Mouse (Mus musculus) heart, postnatal 10 days (tissue): Measurements from ENCODE around the gene Havcr2. TPM values are rescaled to one million over a fixed set of nuclear protein-coding genes. Genes with fewer than 3 reads are reported as not detected.
"Not testable (repeated sequence)": the region's sequence is repeated elsewhere in the genome, so short reads cannot be mapped to it uniquely, and the experiment has no call there.

Experiments
- DNase-seq, 2 experiments: peaks; one replicate each; pipeline ENCODE4 v3.0.0; 2021
- intact Hi-C: fragments of 180-260 bp; cut with DNase I; formaldehyde crosslinking; loops from one replicate; pipeline ENCODE4 v1.15.1; 2025
- total RNA-seq, 2 experiments: library from RNA; stranded (reverse); gene quantifications; 2 replicates each; pipeline ENCODE4 v1.2.3; 2021

Gene Havcr2
- total RNA-seq, 2 experiments from 2014 or later, result 0.22 TPM

DNA sequence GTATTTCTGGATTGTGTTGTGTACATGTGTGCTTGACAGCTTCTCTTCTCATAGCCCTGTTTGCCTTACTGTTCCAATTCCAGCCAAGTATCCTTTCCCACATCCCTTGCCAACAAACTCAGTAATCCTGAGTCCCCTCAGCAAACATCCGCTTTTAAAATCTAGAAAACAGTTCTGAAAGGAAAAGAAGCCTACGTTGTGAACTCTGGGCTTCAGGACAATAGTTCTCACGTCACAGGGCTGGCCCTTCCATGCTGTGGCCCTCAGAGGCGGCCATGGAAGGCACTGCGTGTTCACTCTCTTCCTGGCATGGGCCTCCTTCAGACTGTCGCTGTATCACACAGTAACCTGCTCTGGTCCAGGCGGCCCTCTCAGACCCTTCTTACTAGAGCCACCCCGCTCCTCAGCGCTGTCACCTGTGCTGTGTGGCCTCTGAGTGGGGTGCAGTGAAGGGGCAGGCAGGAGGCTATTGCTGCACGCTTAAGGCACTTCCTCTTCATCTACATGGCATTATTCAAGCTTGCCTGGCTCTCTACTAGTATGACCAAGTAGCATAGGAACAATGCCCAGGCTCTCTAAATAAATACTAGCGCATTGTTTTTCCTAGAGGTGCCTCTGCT, 5.2 kb upstream of the Havcr2 start:
- peak; percentile 12 to 17 for DNase-seq
- intact Hi-C loops, result no loop called here

DNA sequence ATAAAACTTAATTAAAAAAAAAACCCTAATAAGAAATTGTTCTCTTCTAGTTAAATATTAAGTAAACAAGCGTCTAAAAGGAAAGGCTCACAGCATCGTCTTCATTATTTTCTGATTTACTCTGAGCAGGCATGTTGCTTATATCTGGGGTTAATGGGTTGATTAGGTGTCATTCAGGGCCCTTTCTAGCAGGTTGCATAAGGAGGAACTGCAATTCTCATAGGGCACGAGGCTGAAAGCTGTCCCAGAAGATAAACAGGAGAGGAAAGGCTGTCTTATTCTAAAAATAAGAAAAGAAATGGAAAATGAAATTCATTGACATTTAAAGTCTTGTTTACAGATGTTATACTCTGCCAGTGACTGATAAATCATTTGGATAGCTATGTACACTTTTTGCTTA, 5.2 kb downstream of the Havcr2 start:
- no peak for DNase-seq
- intact Hi-C loops, result no loop called here

- no peak for DNase-seq
Measured at GRCm38 (mm10) chr11:46461362-46461761, 6.6 kb downstream of the Havcr2 start.

GRCm38 (mm10) chr11:46461931-46462330, 7.2 kb downstream of the Havcr2 start:
- no peak for DNase-seq
- intact Hi-C loops, result no loop called here

More at GRCm38 (mm10) chr11:46461362-46461761, 6.6 kb downstream of the Havcr2 start:
- intact Hi-C loops, result no loop called here

DNA sequence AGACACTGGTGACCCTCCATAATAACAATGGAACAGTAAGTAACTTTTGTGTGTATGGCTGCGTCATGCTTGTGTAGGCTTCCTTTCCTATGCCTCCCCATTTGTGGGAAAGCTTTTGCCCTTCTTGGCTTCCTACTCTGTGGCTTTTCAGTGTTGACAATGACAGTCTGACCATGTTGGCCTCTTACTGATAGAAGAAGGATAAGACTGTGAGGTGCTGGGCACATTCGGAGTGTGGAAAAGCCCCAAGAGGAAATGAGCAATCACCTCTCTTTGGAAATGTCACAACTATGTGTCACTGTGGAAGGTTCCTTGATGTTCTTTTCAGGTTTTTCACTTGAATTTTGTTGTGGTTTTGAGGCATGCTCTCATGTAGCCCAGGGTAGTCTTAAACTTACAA, 12.1 kb downstream of the Havcr2 start:
- no peak for DNase-seq
- intact Hi-C loops, result no loop called here

DNA sequence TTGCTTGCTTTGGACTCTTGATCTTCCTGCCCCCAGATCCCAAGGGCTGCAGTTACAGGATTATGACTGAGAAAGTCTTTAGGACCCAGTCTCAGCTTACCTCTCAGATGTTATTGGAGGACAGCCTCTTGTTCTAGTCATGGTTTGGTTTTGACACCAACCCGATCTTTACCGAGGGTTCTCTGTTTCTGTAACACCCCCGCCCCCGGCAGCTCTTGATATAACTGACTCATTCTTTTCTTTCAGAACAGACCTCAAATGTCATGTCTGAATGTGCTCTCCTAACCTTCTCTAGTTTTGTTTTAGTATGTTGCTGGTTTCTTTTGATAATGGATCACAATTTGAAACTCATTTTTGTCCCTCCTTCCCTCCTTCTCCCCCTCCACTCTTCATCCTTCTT, 19.5 kb downstream of the Havcr2 start:
- intact Hi-C loops, result no loop called here
- DNase-seq, result no peak

DNA sequence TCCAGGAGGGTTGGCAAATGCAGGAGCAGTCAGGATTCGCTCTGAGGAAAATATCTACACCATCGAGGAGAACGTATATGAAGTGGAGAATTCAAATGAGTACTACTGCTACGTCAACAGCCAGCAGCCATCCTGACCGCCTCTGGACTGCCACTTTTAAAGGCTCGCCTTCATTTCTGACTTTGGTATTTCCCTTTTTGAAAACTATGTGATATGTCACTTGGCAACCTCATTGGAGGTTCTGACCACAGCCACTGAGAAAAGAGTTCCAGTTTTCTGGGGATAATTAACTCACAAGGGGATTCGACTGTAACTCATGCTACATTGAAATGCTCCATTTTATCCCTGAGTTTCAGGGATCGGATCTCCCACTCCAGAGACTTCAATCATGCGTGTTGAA, 24.6 kb downstream of the Havcr2 start:
- intact Hi-C loops, result no loop called here
- no peak for DNase-seq

- peak in 1 of 2 experiments; percentile 11 for DNase-seq
- intact Hi-C loops, result no loop called here
Measured at GRCm38 (mm10) chr11:46480517-46480916, 25.8 kb downstream of the Havcr2 start.

- peak in 1 of 2 experiments; percentile 11 for DNase-seq
- intact Hi-C loops, result no loop called here
Measured at GRCm38 (mm10) chr11:46488231-46488630, 33.5 kb downstream of the Havcr2 start.

GRCm38 (mm10) chr11:46488650-46489049, 33.9 kb downstream of the Havcr2 start:
- intact Hi-C loops, result no loop called here
- no peak for DNase-seq

DNA sequence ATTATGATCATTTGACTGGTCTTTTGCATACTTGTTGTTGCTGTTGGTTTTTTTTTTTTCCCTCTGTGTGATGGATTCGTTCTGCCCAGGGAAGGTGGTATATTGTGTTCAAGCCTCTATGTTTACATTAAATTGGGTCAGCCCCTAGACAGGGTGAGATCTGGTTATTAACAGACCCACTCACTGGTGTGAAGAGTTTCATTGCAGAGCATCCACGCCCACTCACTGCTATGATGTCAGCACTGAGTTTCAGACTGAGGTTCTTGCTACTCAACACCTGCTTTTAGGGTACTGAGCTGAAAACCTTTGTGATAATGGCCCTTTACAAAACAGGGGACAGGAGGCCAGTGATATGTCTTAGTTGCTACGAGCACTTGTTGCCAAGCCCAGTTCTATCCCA, 52.4 kb downstream of the Havcr2 start:
- DNase-seq, result no peak
- intact Hi-C loops, result no loop called here

- intact Hi-C loops, result no loop called here
- DNase-seq, result no peak
Measured at GRCm38 (mm10) chr11:46509900-46510299, 55.2 kb downstream of the Havcr2 start.

GRCm38 (mm10) chr11:46521341-46521740, 66.6 kb downstream of the Havcr2 start:
- intact Hi-C loops, DNase-seq: not testable (repeated sequence)

DNA sequence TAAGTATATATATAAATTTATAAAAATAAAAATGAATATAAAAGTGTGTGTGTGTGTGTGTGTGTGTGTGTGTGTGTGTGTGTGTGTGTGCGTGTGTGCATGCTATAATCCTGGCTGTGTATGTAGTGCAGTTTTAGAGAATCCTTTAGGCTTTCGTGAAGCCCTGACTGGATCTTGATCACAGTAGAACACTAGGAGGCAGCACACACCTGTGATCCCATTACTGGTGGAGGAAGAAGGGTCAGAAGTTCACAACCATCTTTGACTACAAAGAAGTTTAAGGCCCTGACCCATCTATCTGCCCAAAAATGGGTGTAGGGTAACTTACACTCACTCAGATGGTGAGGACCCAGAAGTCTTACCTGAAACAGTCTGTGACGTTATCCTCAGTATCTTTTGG, 68.0 kb downstream of the Havcr2 start:
- DNase-seq, result peak in 1 of 2 experiments; percentile 6
- intact Hi-C loops, result no loop called here

DNA sequence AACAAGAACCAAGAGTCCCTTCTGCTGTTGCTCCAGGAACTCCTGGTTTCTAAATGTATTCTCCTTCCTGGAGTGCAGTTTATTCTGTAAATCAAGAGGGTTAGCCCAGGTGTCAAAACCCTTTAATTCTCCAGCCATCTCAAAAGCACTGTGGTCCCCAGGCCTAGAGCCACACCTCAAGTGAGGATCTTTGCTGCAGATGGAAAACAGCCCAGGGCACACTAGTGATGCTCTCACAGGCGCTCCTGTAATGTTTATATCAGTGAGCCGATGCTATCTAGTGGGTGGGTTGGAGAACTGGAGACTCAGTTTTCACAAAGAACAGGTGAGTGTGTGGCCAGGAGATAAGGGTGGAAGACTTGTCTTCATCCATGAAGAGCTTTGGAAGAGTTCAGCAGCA, 69.2 kb downstream of the Havcr2 start, which contains the start of gene Gm12169:
Gm12169 (plus strand) TSS at position 301 of the 400 bp plus-strand sequence.
- intact Hi-C loops, result no loop called here
- DNase-seq, result no peak

DNA sequence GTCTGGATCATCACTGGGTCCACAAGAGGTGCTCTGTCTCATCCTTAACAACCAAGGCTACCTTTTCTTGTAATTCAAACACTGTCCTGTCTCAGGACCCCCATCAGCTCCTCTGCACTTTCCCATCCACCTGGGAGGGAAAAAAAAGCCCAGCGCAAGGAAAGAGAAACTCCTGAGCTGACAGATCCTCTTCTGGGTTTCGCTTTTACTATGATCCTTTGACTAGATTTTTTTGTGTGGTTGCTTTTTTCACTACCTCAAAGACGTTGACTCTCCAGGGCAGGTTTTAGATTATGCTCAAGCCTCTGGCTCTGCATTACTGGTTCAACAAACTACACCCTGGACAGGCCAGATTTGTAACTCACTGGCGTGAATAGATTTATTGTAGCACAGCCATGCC, 75.4 kb downstream of the Havcr2 start:
- no peak for DNase-seq

More for the DNA sequence above, 75.4 kb downstream of the Havcr2 start:
- intact Hi-C loops, result no loop called here

Other genes with a start within 250 kb of the Havcr2 start
- gene Fndc9, start 219.4 kb upstream of the Havcr2 start, total RNA-seq, result not detected
- 10 to 100 TPM; 29.5 to 35.3 TPM for gene Cyfip2, start 142.1 kb upstream of the Havcr2 start, total RNA-seq
- under 1 TPM; 0.50 to 0.86 TPM for gene Itk, start 65.4 kb upstream of the Havcr2 start, total RNA-seq
- not detected for gene Fam71b, start 58.4 kb upstream of the Havcr2 start, total RNA-seq
- gene Med7, start 18.0 kb upstream of the Havcr2 start, total RNA-seq, result 10 to 100 TPM; 18.8 to 19.0 TPM
- gene Gm12169, start 69.3 kb downstream of the Havcr2 start, total RNA-seq, result not detected
- gene BC053393, start 116.6 kb downstream of the Havcr2 start, total RNA-seq, result not detected
- gene Dppa1, start 174.3 kb downstream of the Havcr2 start, total RNA-seq, result not detected